9 mouse cellular contexts compared by ENCODE assay signal in genomic region chr5:115441205-115441849, GRCm38 (mm10). TPM values are rescaled to one million over a fixed set of nuclear protein-coding genes. Genes with fewer than 3 reads are reported as not detected.
DNase-seq lines count a peak whose midpoint lies in the region; ATAC-seq and TF ChIP-seq lines count a peak whose summit lies in the region.
"Had no signal": no experiment of that assay in that cellular context is flagged by ENCODE, and none has a peak within 500 bp of the region (broad histone marks: within the 10 kb centered on the region; RNA-seq: fewer than 3 reads in every experiment).

No protein-coding gene starts in this region.

- in situ Hi-C loops in ES-E14 (cut with MboI; ENCODE audit: low sequenced_read_pairs in 2 of 2, unreplicated experiment in 2 of 2) = loop anchor here (5.0 to 10.0 kb wide), 2 partner anchors 64 to 87 kb away; no protein-coding TSS in a partner anchor

- WGBS in forebrain, embryonic 12.5 days = 35% methylated on average over 14 of the region's 14 CpGs
- WGBS in hindbrain, embryonic 12.5 days = 33% methylated on average over 14 of the region's 14 CpGs

- no peak overlapping the region for H3K4me3 ChIP-seq in ES-E14 (ENCODE audit: insufficient read depth in 1 of 2, low read depth in 1 of 2, low read length in 2 of 2, poor library complexity in 1 of 2, severe bottlenecking in 1 of 2)
- H3K4me3 ChIP-seq in forebrain, embryonic 12.5 days (replicated peaks) = peak overlapping the region; percentile 1; the same call in 1 of the 2 replicates
- no peak overlapping the region for H3K4me3 ChIP-seq in hindbrain, embryonic 12.5 days
- H3K4me3 ChIP-seq: limb, embryonic 12.5 days had no signal

- no peak for DNase-seq in ES-E14 (ENCODE audit: low read depth, low spot score)
- DNase-seq in c-Kit-negative CD71-positive TER-119-positive erythroid progenitor cells, embryonic 14.5 days (ENCODE audit: low read depth, low spot score) = peak; percentile 50
- DNase-seq in layer of hippocampus, postnatal 14 days (ENCODE audit: low spot score in 2 of 2) = peak; percentile 83 to 85
- peak; percentile 68 for DNase-seq in right cerebral cortex, postnatal 14 days
- peak; percentile 74 for DNase-seq in urinary bladder, postnatal 25 days (ENCODE audit: low spot score)

- no peak overlapping the region for H3K27ac ChIP-seq in ES-E14 (ENCODE audit: insufficient read depth, low read depth, low read length, poor library complexity, severe bottlenecking)
- peak overlapping the region; percentile 100 for H3K27ac ChIP-seq in forebrain, embryonic 12.5 days
- H3K27ac ChIP-seq in hindbrain, embryonic 12.5 days = peak overlapping the region; percentile 40
- H3K27ac ChIP-seq: limb, embryonic 12.5 days had no signal

- peaks cover 10% of the 10 kb centered on the region; the same call in 1 of the 2 replicates for H3K36me3 ChIP-seq in ES-E14 (ENCODE audit: control insufficient read depth, insufficient read depth, low read length, poor library complexity, severe bottlenecking)
- peaks cover 87% of the 10 kb centered on the region for H3K36me3 ChIP-seq in forebrain, embryonic 12.5 days (replicated peaks)
- H3K36me3 ChIP-seq in hindbrain, embryonic 12.5 days = peaks cover 80% of the 10 kb centered on the region

- peak overlapping the region; percentile 24; the same call in 1 of the 2 replicates for H3K4me2 ChIP-seq in forebrain, embryonic 12.5 days
- H3K4me2 ChIP-seq in hindbrain, embryonic 12.5 days (replicated peaks) = 0 out of 2 replicates have a peak overlapping the region, but pooled peaks have one; percentile 3
- H3K4me2 ChIP-seq: limb, embryonic 12.5 days had no signal

- no peak overlapping the region for H3K9ac ChIP-seq in ES-E14 (ENCODE audit: insufficient read depth, low read depth, low read length, poor library complexity, severe bottlenecking)
- no peak overlapping the region for H3K9ac ChIP-seq in forebrain, embryonic 12.5 days
- H3K9ac ChIP-seq in hindbrain, embryonic 12.5 days = no peak overlapping the region
- H3K9ac ChIP-seq: limb, embryonic 12.5 days had no signal

- ATAC-seq in forebrain, embryonic 12.5 days (ENCODE audit: low FRiP score) = no peak
- no peak for ATAC-seq in hindbrain, embryonic 12.5 days (ENCODE audit: low FRiP score)
- ATAC-seq in megakaryocyte, adult 5-6 weeks (ENCODE audit: poor library complexity, severe bottlenecking) = peak; percentile 72

- peaks cover 8 to 27% of the 10 kb centered on the region in 2 experiments for H3K4me1 ChIP-seq in ES-E14 (ENCODE audit: control insufficient read depth in 2 of 2, insufficient read depth in 2 of 2, low read length in 2 of 2, poor library complexity in 1 of 2)
- H3K4me1 ChIP-seq in forebrain, embryonic 12.5 days = peaks cover 55% of the 10 kb centered on the region
- H3K4me1 ChIP-seq in hindbrain, embryonic 12.5 days = peaks cover 45% of the 10 kb centered on the region

- no peaks in the 10 kb centered on the region for H3K27me3 ChIP-seq in forebrain, embryonic 12.5 days
- no peaks in the 10 kb centered on the region for H3K27me3 ChIP-seq in hindbrain, embryonic 12.5 days
- H3K27me3 ChIP-seq: limb, embryonic 12.5 days had no signal

- H3K9me3 ChIP-seq in ES-E14 (ENCODE audit: control insufficient read depth, insufficient read depth, low read depth, low read length) = no peaks in the 10 kb centered on the region
- H3K9me3 ChIP-seq in forebrain, embryonic 12.5 days = no peaks in the 10 kb centered on the region
- no peaks in the 10 kb centered on the region for H3K9me3 ChIP-seq in hindbrain, embryonic 12.5 days (replicated peaks)

TF ChIP-seq in ES-E14, 5 proteins besides CTCF, POLR2A, EP300 and RAD21:
- TF ChIP-seq ZC3H11A (IDR thresholded peaks at IDR 0.05; ENCODE audit: borderline replicate concordance, low read depth, low read length) (peak; percentile 75), CHD2 (IDR thresholded peaks at IDR 0.05; ENCODE audit: low read depth, low read length) (no peak)

RNA-seq across cellular contexts. Expression of gene Msi1, which starts 11.9 kb away (rescaled TPM):
- total RNA-seq in ES-E14 (2012; rRNA removed) = 5.6 and 9.0 TPM in 2 replicates
- polyA plus RNA-seq in forebrain, embryonic 12.5 days (2016; fragmentation: Nextera tagmentation; extraction: Ambion mirVana) = 161 and 182 TPM in 2 replicates
- 128 and 131 TPM in 2 replicates for polyA plus RNA-seq in hindbrain, embryonic 12.5 days (2016; fragmentation: Nextera tagmentation; extraction: Ambion mirVana)
- 10 to 100 TPM; 70.6 to 71.8 TPM for total RNA-seq in layer of hippocampus, postnatal 14 days (2021)
- total RNA-seq in megakaryocyte, adult 5-6 weeks (2015) = not detected in 2 replicates
- not detected in 2 replicates for total RNA-seq in megakaryocyte, adult 5-6 weeks (2017)

RNA-seq across cellular contexts. Expression of gene Pla2g1b, which starts 24.7 kb away (rescaled TPM):
- 31.1 and 36.6 TPM in 2 replicates for total RNA-seq in ES-E14 (2012; rRNA removed)
- not detected in 2 replicates for polyA plus RNA-seq in forebrain, embryonic 12.5 days (2016; fragmentation: Nextera tagmentation; extraction: Ambion mirVana)
- polyA plus RNA-seq in hindbrain, embryonic 12.5 days (2016; fragmentation: Nextera tagmentation; extraction: Ambion mirVana) = not detected in 2 replicates
- not detected for total RNA-seq in layer of hippocampus, postnatal 14 days (2021)
- total RNA-seq in megakaryocyte, adult 5-6 weeks (2015) = not detected in 2 replicates
- total RNA-seq in megakaryocyte, adult 5-6 weeks (2017) = not detected in 2 replicates
- polyA plus RNA-seq: limb, embryonic 12.5 days had no signal

RNA-seq across cellular contexts. Expression of gene Sirt4, which starts 43.2 kb away (rescaled TPM):
- total RNA-seq in ES-E14 (2012; rRNA removed) = 15.3 and 25.7 TPM in 2 replicates
- polyA plus RNA-seq in forebrain, embryonic 12.5 days (2016; fragmentation: Nextera tagmentation; extraction: Ambion mirVana) = 20.0 and 23.2 TPM in 2 replicates
- 23.1 and 24.7 TPM in 2 replicates for polyA plus RNA-seq in hindbrain, embryonic 12.5 days (2016; fragmentation: Nextera tagmentation; extraction: Ambion mirVana)
- 10 to 100 TPM; 25.8 to 28.3 TPM for total RNA-seq in layer of hippocampus, postnatal 14 days (2021)
- 3.6 and 5.4 TPM in 2 replicates for total RNA-seq in megakaryocyte, adult 5-6 weeks (2015)
- 2.0 and 3.3 TPM in 2 replicates for total RNA-seq in megakaryocyte, adult 5-6 weeks (2017)

Comparison
In these comparisons a context has a peak if more than half of its experiments do, and no peak if none do; other contexts are left out.
1. RNA of gene Pla2g1b, which starts 24.7 kb away (total RNA-seq): 31.1 to 36.6 TPM in ES-E14; not detected in layer of hippocampus, postnatal 14 days and not detected in megakaryocyte, adult 5-6 weeks; every median in the first group is over 10 times any median in the second.